Mouse (Mus musculus) heart, embryonic 16.5 days (tissue): ENCODE data around the gene Naa10. TPM values are rescaled to one million over a fixed set of nuclear protein-coding genes. Genes with fewer than 3 reads are reported as not detected.

ENCODE experiments used
- ATAC-seq: fragments of 200-750 bp; cut with Nextera tagmentation; replicated peaks from 2 replicates; pipeline ENCODE4 v1.8.0; 2017; ENCODE audit warnings: moderate number of reproducible peaks; ENCODE audit not compliant: insufficient read depth, low FRiP score; ENCODE audit errors: extremely low read depth
- H3K27ac ChIP-seq: fragments of 300-500 bp; sonication (generic); 2 replicates; pipeline ENCODE4 v1.5.1; 2014; ENCODE audit warnings: mild to moderate bottlenecking, low read length, control low read depth, moderate library complexity
- H3K27me3 ChIP-seq: fragments of 300-500 bp; sonication (generic); 2 replicates; pipeline ENCODE4 v1.6.1; 2014; ENCODE audit warnings: low read length, mixed read lengths; ENCODE audit not compliant: control insufficient read depth, insufficient read depth
- H3K36me3 ChIP-seq: fragments of 300-500 bp; sonication (generic); 2 replicates; pipeline ENCODE4 v1.6.1; 2014; ENCODE audit not compliant: control insufficient read depth, insufficient read depth
- H3K4me1 ChIP-seq: fragments of 300-500 bp; sonication (generic); 2 replicates; pipeline ENCODE4 v1.6.1; 2014; ENCODE audit warnings: low read length, mixed read lengths; ENCODE audit not compliant: control insufficient read depth, insufficient read depth
- H3K4me2 ChIP-seq: fragments of 300-500 bp; sonication (generic); 2 replicates; pipeline ENCODE4 v1.6.1; 2014; ENCODE audit warnings: low read depth, mild to moderate bottlenecking, control low read depth, low read length
- H3K4me3 ChIP-seq: fragments of 300-500 bp; sonication (generic); 2 replicates; pipeline ENCODE4 v1.5.1; 2014; ENCODE audit warnings: mild to moderate bottlenecking, control low read depth, low read length
- H3K9ac ChIP-seq: fragments of 300-500 bp; sonication (generic); 2 replicates; pipeline ENCODE4 v1.6.1; 2014; ENCODE audit warnings: low read length, control low read depth
- H3K9me3 ChIP-seq: fragments of 300-500 bp; sonication (generic); replicated peaks from 2 replicates; pipeline ENCODE4 v1.6.1; 2016; ENCODE audit warnings: low read length; ENCODE audit not compliant: control insufficient read depth
- WGBS: fragments of 180-500 bp; shearing (Covaris S2); extraction: QIAGEN DNeasy Blood & Tissue Kit; methylation state at CpG from one replicate; pipeline ENCODE4 v1.1.7; 2014; 5-methylcytosine and 5-hydroxymethylcytosine counted together
- polyA plus RNA-seq: library from polyadenylated mRNA; unstranded; fragments of >200 nt; fragmentation: Nextera tagmentation; extraction: Ambion mirVana; gene quantifications from 2 replicates; pipeline ENCODE4 v1.2.1, GENCODE M21; 2015

The Naa10 gene
- polyA plus RNA-seq, 1 experiment from 2014 or later, result 97.1 TPM

DNA sequence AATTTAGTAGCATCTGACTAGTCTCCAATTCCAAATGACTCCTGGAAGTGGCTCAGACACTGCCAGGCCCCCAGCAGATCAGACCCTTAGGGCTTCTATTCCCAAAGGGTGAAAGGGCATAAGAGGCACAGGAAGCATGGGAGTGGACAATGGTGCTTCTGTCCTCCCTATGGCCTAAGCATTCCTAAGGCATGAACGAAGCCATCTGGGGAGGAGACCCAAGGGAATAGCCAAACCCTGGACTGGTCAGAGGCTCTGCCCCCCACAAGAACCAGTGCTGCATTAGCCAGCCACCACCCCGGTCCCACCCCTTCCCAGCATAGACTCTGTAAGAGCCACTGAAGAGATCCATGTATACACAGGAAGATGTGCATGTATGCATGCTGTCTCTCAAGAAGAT lies 45.9 kb downstream of the Naa10 start:
- Histone ChIP-seq H3K27me3 (peaks cover 18% of the 10 kb centered on the region), H3K9ac (no peak overlapping the region), H3K4me2 (no peak overlapping the region), H3K4me3 (no peak overlapping the region), H3K9me3 (no peaks in the 10 kb centered on the region), H3K36me3 (no peaks in the 10 kb centered on the region), H3K27ac (no peak overlapping the region), H3K4me1 (no peaks in the 10 kb centered on the region)
- ATAC-seq, result no peak
- WGBS, result 54% methylated on average over 2 of the region's 2 CpGs

DNA sequence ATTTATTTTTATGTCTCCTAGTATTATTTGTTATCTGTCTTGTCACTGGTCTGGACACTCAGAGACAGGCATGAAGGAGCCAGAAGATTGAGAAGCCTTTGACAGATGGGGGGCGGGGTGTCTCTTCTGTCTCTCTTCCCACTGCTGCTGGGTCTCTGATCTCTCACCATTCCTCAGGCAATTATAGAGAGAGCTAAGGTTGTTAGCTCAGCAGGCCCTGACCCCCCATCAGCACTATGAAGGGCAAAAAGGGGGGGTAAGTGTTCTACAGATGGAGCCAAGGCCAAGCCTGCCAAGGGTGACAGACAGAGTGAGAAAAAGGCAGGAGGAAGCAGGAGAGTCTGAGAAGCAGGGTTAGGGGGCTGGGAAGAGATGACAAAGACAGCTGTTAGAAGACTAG lies 49.8 kb downstream of the Naa10 start:
- 38% methylated on average over 1 of the region's 1 CpGs for WGBS
- Histone ChIP-seq H3K27me3 (peaks cover 3% of the 10 kb centered on the region; the same call in 1 of the 2 replicates), H3K4me3 (no peak overlapping the region), H3K4me1 (no peaks in the 10 kb centered on the region), H3K9me3 (no peaks in the 10 kb centered on the region), H3K9ac (no peak overlapping the region), H3K36me3 (no peaks in the 10 kb centered on the region), H3K27ac (no peak overlapping the region), H3K4me2 (no peak overlapping the region)
- ATAC-seq, result no peak

DNA sequence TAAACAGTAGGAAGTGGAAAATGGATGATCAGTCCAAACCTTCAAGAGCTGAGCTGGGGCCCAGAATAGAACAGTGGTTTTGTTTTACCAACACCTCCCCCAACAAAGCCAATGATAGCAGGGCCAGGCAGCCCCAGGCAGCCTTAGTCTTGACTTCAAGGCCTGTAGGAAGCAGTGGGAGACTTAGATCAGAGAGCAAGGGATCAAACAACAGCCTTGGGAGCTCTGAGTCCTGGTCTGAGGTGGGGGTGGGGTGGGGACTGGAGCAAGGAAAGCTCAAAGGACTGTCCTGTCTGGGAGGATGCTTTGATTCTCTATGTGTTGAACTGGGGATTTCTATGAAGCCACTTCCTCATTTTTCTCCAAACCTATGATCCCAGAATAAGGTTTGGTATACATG lies 50.3 kb downstream of the Naa10 start:
- no peak overlapping the region for H3K27ac ChIP-seq

DNA sequence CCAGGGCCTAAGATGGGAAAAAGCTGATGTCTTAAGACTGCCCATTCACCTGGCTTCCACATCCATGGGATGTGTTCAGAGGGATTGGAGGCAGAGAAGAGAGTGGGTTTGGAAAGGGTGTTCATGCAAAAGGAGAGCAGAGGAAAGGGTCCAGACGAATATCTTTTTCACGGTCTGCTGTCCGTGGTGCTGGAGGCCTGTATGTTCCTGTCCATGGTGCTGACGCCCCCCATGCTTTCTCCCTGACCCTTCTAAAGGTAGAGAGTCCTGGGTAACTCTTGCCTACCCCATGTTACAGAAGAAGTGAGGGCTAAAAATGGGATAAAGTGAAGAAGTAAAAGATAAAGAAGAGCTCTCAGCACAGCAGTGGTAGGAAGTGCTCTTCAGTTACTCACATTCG lies 52.4 kb downstream of the Naa10 start:
- Histone ChIP-seq H3K9ac (no peak overlapping the region), H3K27me3 (peaks cover 3% of the 10 kb centered on the region; the same call in 1 of the 2 replicates), H3K9me3 (no peaks in the 10 kb centered on the region), H3K4me1 (no peaks in the 10 kb centered on the region), H3K4me2 (no peak overlapping the region), H3K4me3 (no peak overlapping the region), H3K36me3 (no peaks in the 10 kb centered on the region), H3K27ac (no peak overlapping the region)
- WGBS, result 5% methylated on average over 5 of the region's 5 CpGs
- ATAC-seq, result no peak

More for the DNA sequence above, 50.3 kb downstream of the Naa10 start:
- Histone ChIP-seq H3K4me3 (no peak overlapping the region), H3K9me3 (no peaks in the 10 kb centered on the region), H3K9ac (no peak overlapping the region), H3K27me3 (peaks cover 3% of the 10 kb centered on the region; the same call in 1 of the 2 replicates), H3K4me1 (no peaks in the 10 kb centered on the region), H3K36me3 (no peaks in the 10 kb centered on the region), H3K4me2 (no peak overlapping the region)
- ATAC-seq, result no peak

DNA sequence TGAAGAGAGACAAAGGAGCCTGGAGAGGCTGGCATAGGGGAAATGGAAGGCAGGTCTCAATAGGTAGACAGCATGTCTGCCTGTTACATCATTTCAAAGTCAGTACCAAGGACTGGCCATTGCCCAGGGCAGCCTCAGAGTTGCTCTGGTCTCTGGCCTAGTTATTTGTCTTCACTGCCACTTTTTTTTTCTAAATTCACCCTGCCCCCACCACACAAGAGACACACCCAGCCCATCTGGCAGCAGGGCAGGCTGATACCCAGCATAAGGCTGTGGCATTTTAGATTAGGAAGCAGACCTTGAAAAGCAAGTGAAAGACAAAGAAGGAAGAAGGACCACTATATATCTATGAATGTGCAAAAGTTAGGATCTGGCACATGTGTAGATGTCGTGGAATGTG lies 53.9 kb downstream of the Naa10 start:
- Histone ChIP-seq H3K4me1 (no peaks in the 10 kb centered on the region), H3K4me2 (no peak overlapping the region), H3K4me3 (no peak overlapping the region), H3K27me3 (peaks cover 3% of the 10 kb centered on the region; the same call in 1 of the 2 replicates), H3K9me3 (no peaks in the 10 kb centered on the region), H3K9ac (no peak overlapping the region), H3K36me3 (no peaks in the 10 kb centered on the region), H3K27ac (no peak overlapping the region)
- ATAC-seq, result no peak
- WGBS, result 46% methylated on average over 1 of the region's 1 CpGs

DNA sequence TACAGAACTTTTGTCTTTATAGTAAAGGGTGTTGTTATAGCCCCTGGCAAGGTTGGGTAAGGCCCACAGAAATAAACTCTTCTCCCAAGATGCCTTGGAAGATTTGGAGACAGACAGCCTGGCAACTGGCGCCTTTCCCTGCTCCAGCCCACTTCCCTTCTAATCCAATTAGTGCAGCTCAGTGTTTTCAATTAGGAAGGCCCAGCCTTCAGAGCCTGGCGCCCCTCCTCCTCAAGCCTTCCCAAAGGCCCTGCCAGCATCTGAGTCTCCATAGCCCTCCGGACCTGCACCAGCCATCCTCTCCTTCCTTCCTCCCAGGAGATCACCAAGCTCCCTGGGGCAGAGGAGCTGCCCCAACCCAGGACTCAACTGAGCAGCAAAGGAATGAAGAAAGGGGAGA lies 54.5 kb downstream of the Naa10 start:
- Histone ChIP-seq H3K27me3 (peaks cover 5% of the 10 kb centered on the region; the same call in 1 of the 2 replicates), H3K4me2 (no peak overlapping the region), H3K4me3 (no peak overlapping the region), H3K9me3 (no peaks in the 10 kb centered on the region), H3K27ac (no peak overlapping the region), H3K36me3 (no peaks in the 10 kb centered on the region), H3K4me1 (no peaks in the 10 kb centered on the region), H3K9ac (no peak overlapping the region)
- ATAC-seq, result no peak
- 20% methylated on average over 3 of the region's 3 CpGs for WGBS

Other genes starting within 250 kb of the Naa10 start
- 9.2 and 9.9 TPM in 2 replicates for gene Slc6a8, start 248.8 kb downstream of the Naa10 start, polyA plus RNA-seq
- gene Bcap31, start 205.8 kb downstream of the Naa10 start, polyA plus RNA-seq, result 187 and 188 TPM in 2 replicates
- 18.0 and 19.4 TPM in 2 replicates for gene Abcd1, start 205.3 kb downstream of the Naa10 start, polyA plus RNA-seq
- 0.54 and 0.71 TPM in 2 replicates for gene Plxnb3, start 164.9 kb downstream of the Naa10 start, polyA plus RNA-seq
- 94.7 and 97.5 TPM in 2 replicates for gene Srpk3, start 147.5 kb downstream of the Naa10 start, polyA plus RNA-seq
- gene Idh3g, start 135.0 kb downstream of the Naa10 start, polyA plus RNA-seq, result 523 and 569 TPM in 2 replicates
- gene Ssr4, start 134.9 kb downstream of the Naa10 start, polyA plus RNA-seq, result 155 TPM in 2 replicates
- gene Pdzd4, start 97.0 kb downstream of the Naa10 start, polyA plus RNA-seq, result 0.32 and 0.45 TPM in 2 replicates
- gene Avpr2, start 29.8 kb downstream of the Naa10 start, polyA plus RNA-seq, result 0.06 and 0.09 TPM in 2 replicates
- 0.60 and 0.77 TPM in 2 replicates for gene L1cam, start 25.8 kb downstream of the Naa10 start, polyA plus RNA-seq
- 3.7 and 4.7 TPM in 2 replicates for gene Arhgap4, start 74 bp downstream of the Naa10 start, polyA plus RNA-seq
- gene Renbp, start 8.9 kb upstream of the Naa10 start, polyA plus RNA-seq, result 60.0 and 61.1 TPM in 2 replicates
- gene Hcfc1, start 44.4 kb upstream of the Naa10 start, polyA plus RNA-seq, result 27.8 and 28.1 TPM in 2 replicates
- gene Irak1, start 102.0 kb upstream of the Naa10 start, polyA plus RNA-seq, result 53.0 and 55.9 TPM in 2 replicates
- not detected in 2 replicates for gene Opn1mw, start 205.5 kb upstream of the Naa10 start, polyA plus RNA-seq
- gene Mecp2, start 213.4 kb upstream of the Naa10 start, polyA plus RNA-seq, result 11.3 and 11.5 TPM in 2 replicates
- not detected in 2 replicates for gene Tex28, start 245.9 kb upstream of the Naa10 start, polyA plus RNA-seq